Mouse (Mus musculus) MEL (cell line): ENCODE results near the gene Slc44a2. TPM values are rescaled to one million over a fixed set of nuclear protein-coding genes. Genes with fewer than 3 reads are reported as not detected.

ENCODE experiments used
- DNase-seq: peaks from one replicate; pipeline ENCODE4 v3.0.0; 2011; ENCODE audit warnings: low read depth, low spot score
- H3K27ac ChIP-seq: 2 replicates; pipeline ENCODE4 v1.5.1; 2012; ENCODE audit warnings: low read depth, mild to moderate bottlenecking, control low read depth, low read length, moderate library complexity; ENCODE audit not compliant: control insufficient read depth
- H3K27me3 ChIP-seq, 2 experiments: fragments of 150-350 bp in 1 of 2; sonication (generic) in 1 of 2; 2 replicates each; pipeline ENCODE4 v1.6.1; 2012; ENCODE audit warnings: low read length in 2 of 2, mild to moderate bottlenecking in 2 of 2, improper control_type of control experiment in 1 of 2, moderate library complexity in 1 of 2; ENCODE audit not compliant: insufficient read depth in 2 of 2, control insufficient read depth in 1 of 2
- H3K36me3 ChIP-seq, 2 experiments: 2 replicates each; pipeline ENCODE4 v1.6.1; 2012 to 2014; ENCODE audit warnings: low read length in 2 of 2, improper control_type of control experiment in 1 of 2, inconsistent platforms in 1 of 2, mild to moderate bottlenecking in 1 of 2; ENCODE audit not compliant: insufficient read depth in 2 of 2, control insufficient read depth in 1 of 2
- H3K4me1 ChIP-seq, 2 experiments: fragments of 150-350 bp in 1 of 2; sonication (generic) in 1 of 2; 2 replicates each; pipeline ENCODE4 v1.6.1; 2012; ENCODE audit warnings: low read length in 2 of 2, improper control_type of control experiment in 1 of 2, mild to moderate bottlenecking in 1 of 2; ENCODE audit not compliant: insufficient read depth in 2 of 2, control insufficient read depth in 1 of 2
- H3K4me3 ChIP-seq, 2 experiments: fragments of 150-350 bp in 1 of 2; sonication (generic) in 1 of 2; 2 replicates each; pipeline ENCODE4 v1.5.1; 2012; ENCODE audit warnings: low read depth in 2 of 2, low read length in 2 of 2, mild to moderate bottlenecking in 2 of 2, moderate library complexity in 2 of 2, control low read depth in 1 of 2, improper control_type of control experiment in 1 of 2; ENCODE audit not compliant: control insufficient read depth in 1 of 2, insufficient read depth in 1 of 2
- H3K79me2 ChIP-seq: 2 replicates; pipeline ENCODE4 v1.6.1; 2012; ENCODE audit warnings: mild to moderate bottlenecking, low read length, moderate library complexity; ENCODE audit not compliant: control insufficient read depth, poor library complexity, insufficient read depth
- H3K9ac ChIP-seq: 2 replicates; pipeline ENCODE4 v1.6.1; 2012; ENCODE audit warnings: low read depth, mild to moderate bottlenecking, control low read depth, low read length, moderate library complexity; ENCODE audit not compliant: control insufficient read depth, poor library complexity, severe bottlenecking
- H3K9me3 ChIP-seq: fragments of 150-350 bp; sonication (generic); replicated peaks from 2 replicates; pipeline ENCODE4 v1.6.1; 2012; ENCODE audit warnings: mild to moderate bottlenecking, low read length, improper control_type of control experiment, moderate library complexity; ENCODE audit not compliant: insufficient read depth
- BHLHE40 ChIP-seq: IDR thresholded peaks from 2 replicates; pipeline ENCODE4 v1.6.1; 2012; ENCODE audit warnings: low read depth, mild to moderate bottlenecking, inconsistent platforms, low read length, improper control_type of control experiment, borderline replicate concordance
- ELF1 ChIP-seq: IDR thresholded peaks from 2 replicates; pipeline ENCODE4 v1.6.1; 2014; ENCODE audit warnings: low read depth, mild to moderate bottlenecking, inconsistent platforms, low read length, improper control_type of control experiment, moderate library complexity
- GABPA ChIP-seq: IDR thresholded peaks from 2 replicates; pipeline ENCODE4 v1.6.1; 2012; ENCODE audit warnings: low read depth, mild to moderate bottlenecking, inconsistent platforms, low read length, improper control_type of control experiment, moderate library complexity
- MAX ChIP-seq: IDR thresholded peaks from 2 replicates; pipeline ENCODE4 v1.6.1; 2011; ENCODE audit warnings: low read length, improper control_type of control experiment
- MAZ ChIP-seq: IDR thresholded peaks from 2 replicates; pipeline ENCODE4 v1.6.1; 2012; ENCODE audit warnings: low read depth, mild to moderate bottlenecking, inconsistent platforms, low read length, improper control_type of control experiment
- MXI1 ChIP-seq: IDR thresholded peaks from 2 replicates; pipeline ENCODE4 v1.6.1; 2011; ENCODE audit warnings: mild to moderate bottlenecking, low read depth, low read length, improper control_type of control experiment
- MYC ChIP-seq: IDR thresholded peaks from 2 replicates; pipeline ENCODE4 v1.6.1; 2011; ENCODE audit warnings: low read depth, mild to moderate bottlenecking, low read length, improper control_type of control experiment, moderate library complexity
- NRF1 ChIP-seq: IDR thresholded peaks from 2 replicates; pipeline ENCODE4 v1.6.1; 2014; ENCODE audit warnings: low read depth, mild to moderate bottlenecking, inconsistent platforms, low read length, improper control_type of control experiment, moderate library complexity; ENCODE audit not compliant: poor library complexity, insufficient read depth, severe bottlenecking
- POLR2A ChIP-seq, 2 experiments: IDR thresholded peaks; 2 replicates each; pipeline ENCODE4 v1.6.1; 2011 to 2012; ENCODE audit warnings: low read length in 2 of 2, mild to moderate bottlenecking in 2 of 2, control low read depth in 1 of 2, improper control_type of control experiment in 1 of 2, low read depth in 1 of 2, moderate library complexity in 1 of 2; ENCODE audit not compliant: control insufficient read depth in 1 of 2, insufficient read depth in 1 of 2, poor library complexity in 1 of 2
- POLR2AphosphoS5 ChIP-seq: IDR thresholded peaks from 2 replicates; pipeline ENCODE4 v1.6.1; 2012; ENCODE audit warnings: low read depth, borderline replicate concordance, mild to moderate bottlenecking, inconsistent platforms, low read length, moderate library complexity, mixed read lengths
- RCOR1 ChIP-seq: IDR thresholded peaks from 2 replicates; pipeline ENCODE4 v1.6.1; 2012; ENCODE audit warnings: low read depth, mild to moderate bottlenecking, inconsistent platforms, low read length, improper control_type of control experiment
- TCF12 ChIP-seq: IDR thresholded peaks from 2 replicates; pipeline ENCODE4 v1.6.1; 2014; ENCODE audit warnings: low read depth, mild to moderate bottlenecking, inconsistent platforms, low read length, improper control_type of control experiment, moderate library complexity
- USF2 ChIP-seq, 2 experiments: IDR thresholded peaks; 2 replicates each; pipeline ENCODE4 v1.6.1; 2011 to 2012; ENCODE audit warnings: improper control_type of control experiment in 2 of 2, low read length in 2 of 2, borderline replicate concordance in 1 of 2, inconsistent platforms in 1 of 2, low read depth in 1 of 2, mild to moderate bottlenecking in 1 of 2; ENCODE audit not compliant: insufficient read depth in 1 of 2
- ZKSCAN1 ChIP-seq: IDR thresholded peaks from 2 replicates; pipeline ENCODE4 v1.6.1; 2012; ENCODE audit warnings: low read depth, mild to moderate bottlenecking, inconsistent platforms, low read length, improper control_type of control experiment, moderate library complexity
- polyA plus RNA-seq, 2 experiments: library from polyadenylated mRNA; stranded (reverse) in 1 of 2; unstranded in 1 of 2; fragments of >175 nt in 1 of 2; fragments of >200 nt in 1 of 2; gene quantifications; 2 replicates each; pipeline versions ENCODE4 v1.2.1 to v1.2.4; 2012; ENCODE audit warnings: low replicate concordance in 2 of 2, low read depth in 1 of 2; ENCODE audit not compliant: insufficient read length in 2 of 2, insufficient read depth in 1 of 2, missing spikeins in 1 of 2
- total RNA-seq: library from RNA; depleted of rRNA; stranded (reverse); fragments of 300-350 nt; gene quantifications from 2 replicates; pipeline ENCODE4 v1.2.3, GENCODE M21; 2012

Slc44a2 gene
- total and polyA plus RNA-seq, 3 experiments, result 27.3 to 121 TPM; not detected in 1

GRCm38 (mm10) chr9:21368131-21368584, 47.7 kb downstream of the Slc44a2 start:
- TF ChIP-seq USF2 (IDR thresholded peaks at IDR 0.05; ENCODE audit: borderline replicate concordance in 1 of 2, insufficient read depth in 1 of 2, low read depth in 1 of 2, low read length in 2 of 2), result no peak
- peak; percentile 73 to 97 for TF ChIP-seq POLR2A (IDR thresholded peaks at IDR 0.05; ENCODE audit: control insufficient read depth in 1 of 2, insufficient read depth in 1 of 2, low read depth in 1 of 2, low read length in 2 of 2, poor library complexity in 1 of 2)
- no peak for TF ChIP-seq ELF1
- TF ChIP-seq RCOR1, result no peak
- TF ChIP-seq POLR2AphosphoS5, result peak; percentile 25; the same call in 1 of the 2 replicates
- no peak for TF ChIP-seq MXI1
- TF ChIP-seq, all 39 proteins: peak for 2
- Histone ChIP-seq H3K9ac (peak overlapping the region; percentile 87), H3K79me2 (peaks cover 49% of the 10 kb centered on the region), H3K4me3 (peak overlapping the region; percentile 65 to 83), H3K9me3 (no peaks in the 10 kb centered on the region), H3K27ac (peak overlapping the region; percentile 91), H3K36me3 (peaks cover 19 to 45% of the 10 kb centered on the region in 2 experiments), H3K27me3 (no peaks in the 10 kb centered on the region), H3K4me1 (peaks cover 18 to 52% of the 10 kb centered on the region in 2 experiments)
- DNase-seq, result peak; percentile 95

- Histone ChIP-seq H3K79me2 (peaks cover 57% of the 10 kb centered on the region), H3K36me3 (peaks cover 26 to 48% of the 10 kb centered on the region in 2 experiments), H3K9ac (peak overlapping the region; percentile 87), H3K9me3 (no peaks in the 10 kb centered on the region), H3K27ac (no peak overlapping the region; the same call in 1 of the 2 replicates), H3K4me3 (peak overlapping the region; percentile 65 to 83), H3K27me3 (no peaks in the 10 kb centered on the region), H3K4me1 (peaks cover 18 to 52% of the 10 kb centered on the region in 2 experiments)
- DNase-seq, result peak; percentile 60
- TF ChIP-seq GABPA (no peak), MAZ (no peak), ZKSCAN1 (no peak), MAX (no peak), NRF1 (no peak), MYC (no peak), BHLHE40 (no peak), TCF12 (no peak)
These were observed 48.6 kb downstream of the Slc44a2 start for GRCm38 (mm10) chr9:21369080-21369479.
